Mouse (Mus musculus): ENCODE results near the gene Dock9. TPM values are rescaled to one million over a fixed set of nuclear protein-coding genes. Genes with fewer than 3 reads are reported as not detected.

Gene Dock9
- polyA plus RNA-seq, 1 experiment from 2014 or later = 5.4 TPM

GRCm38 (mm10) chr14:121787430-121787829 lies 10.2 kb downstream of the Dock9 start:
- no peak for ATAC-seq (ENCODE audit: low FRiP score, low read depth)
- no peak overlapping the region for H3K4me2 ChIP-seq (replicated peaks)
- 80% methylated on average over 12 of the region's 12 CpGs for WGBS
- H3K4me3 ChIP-seq = no peak overlapping the region
- H3K27me3 ChIP-seq = 0 out of 2 replicates have a peak, but pooled peaks cover 9% of the 10 kb centered on the region
- no peak overlapping the region for H3K27ac ChIP-seq
- no peaks in the 10 kb centered on the region for H3K36me3 ChIP-seq
- no peak overlapping the region for H3K9ac ChIP-seq
- no peaks in the 10 kb centered on the region for H3K9me3 ChIP-seq
- H3K4me1 ChIP-seq = peaks cover 13% of the 10 kb centered on the region

- H3K9ac ChIP-seq = no peak overlapping the region
- H3K27me3 ChIP-seq = 0 out of 2 replicates have a peak, but pooled peaks cover 10% of the 10 kb centered on the region
- no peak overlapping the region for H3K27ac ChIP-seq
- WGBS = 82% methylated on average over 12 of the region's 12 CpGs
- H3K4me1 ChIP-seq = peaks cover 14% of the 10 kb centered on the region
- no peak overlapping the region for H3K4me3 ChIP-seq
- H3K9me3 ChIP-seq = no peaks in the 10 kb centered on the region
- H3K36me3 ChIP-seq = no peaks in the 10 kb centered on the region
- no peak for ATAC-seq (ENCODE audit: low FRiP score, low read depth)
- H3K4me2 ChIP-seq (replicated peaks) = no peak overlapping the region
Observed at GRCm38 (mm10) chr14:121786900-121787299, 10.7 kb downstream of the Dock9 start.

- Histone ChIP-seq H3K4me2 (replicated peaks) (no peak overlapping the region), H3K4me3 (no peak overlapping the region), H3K9ac (no peak overlapping the region), H3K9me3 (no peaks in the 10 kb centered on the region), H3K27me3 (0 out of 2 replicates have a peak, but pooled peaks cover 12% of the 10 kb centered on the region), H3K36me3 (no peaks in the 10 kb centered on the region), H3K27ac (no peak overlapping the region), H3K4me1 (peaks cover 23% of the 10 kb centered on the region)
- ATAC-seq (ENCODE audit: low FRiP score, low read depth) = no peak
- WGBS = 63% methylated on average over 1 of the region's 1 CpGs
Observed at GRCm38 (mm10) chr14:121785394-121785793, 12.2 kb downstream of the Dock9 start.

- ATAC-seq (ENCODE audit: low FRiP score, low read depth) = peak; percentile 62; the same call in 1 of the 2 replicates
- Histone ChIP-seq H3K9ac (no peak overlapping the region), H3K27me3 (0 out of 2 replicates have a peak, but pooled peaks cover 12% of the 10 kb centered on the region), H3K4me1 (peaks cover 27% of the 10 kb centered on the region), H3K4me3 (no peak overlapping the region), H3K9me3 (no peaks in the 10 kb centered on the region), H3K36me3 (no peaks in the 10 kb centered on the region), H3K4me2 (replicated peaks) (peak overlapping the region; percentile 14; the same call in 1 of the 2 replicates), H3K27ac (peak overlapping the region; percentile 69; the same call in 1 of the 2 replicates)
- WGBS = 23% methylated on average over 12 of the region's 12 CpGs
Observed at GRCm38 (mm10) chr14:121780942-121781531, 16.6 kb downstream of the Dock9 start.

DNA sequence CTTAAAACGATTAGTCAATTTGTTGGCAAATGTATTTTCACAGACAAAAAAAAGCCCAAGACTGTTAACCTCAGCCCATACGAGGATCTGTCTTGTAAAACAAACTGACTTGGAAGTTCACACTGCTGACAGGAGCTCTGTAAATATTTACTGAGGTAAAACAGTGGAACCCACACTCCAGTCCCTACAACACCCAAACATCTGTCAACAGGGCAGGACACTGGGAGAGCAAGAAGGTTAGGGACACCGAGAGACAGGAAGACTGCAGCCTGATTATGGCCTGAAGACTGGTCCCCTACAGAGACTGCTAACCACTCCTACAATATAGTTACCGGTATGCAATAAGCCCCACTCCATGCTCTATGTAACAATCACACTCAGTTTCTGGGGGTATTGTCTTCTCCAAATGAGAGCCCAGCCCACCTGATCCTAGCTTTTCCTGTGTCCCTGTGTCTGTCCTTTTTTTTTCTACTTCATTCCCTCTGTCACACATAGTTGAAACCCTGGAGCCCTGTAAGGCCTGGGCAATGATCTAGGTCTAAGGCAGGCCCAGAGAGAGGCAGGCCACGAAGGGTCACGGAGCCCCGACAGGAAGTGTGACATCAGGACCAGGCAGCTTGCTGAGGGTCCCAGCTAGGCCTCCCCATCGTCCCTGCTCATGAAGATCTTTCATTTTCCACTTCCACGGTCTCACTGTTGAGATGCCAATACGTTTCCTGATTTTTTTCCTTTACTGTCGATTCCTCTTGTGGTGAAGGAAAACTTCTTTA lies 17.3 kb downstream of the Dock9 start:
- no peak for ATAC-seq (ENCODE audit: low FRiP score, low read depth)
- peak overlapping the region; percentile 69 for H3K27ac ChIP-seq

GRCm38 (mm10) chr14:121779620-121780019 lies 18.0 kb downstream of the Dock9 start:
- Histone ChIP-seq H3K36me3 (no peaks in the 10 kb centered on the region), H3K9me3 (no peaks in the 10 kb centered on the region), H3K27me3 (peaks cover 12% of the 10 kb centered on the region; the same call in 1 of the 2 replicates), H3K27ac (no peak overlapping the region), H3K4me1 (peaks cover 25% of the 10 kb centered on the region), H3K4me2 (replicated peaks) (no peak overlapping the region), H3K4me3 (no peak overlapping the region), H3K9ac (no peak overlapping the region)
- WGBS = 52% methylated on average over 3 of the region's 3 CpGs
- ATAC-seq (ENCODE audit: low FRiP score, low read depth) = no peak

More for the DNA sequence above, 17.3 kb downstream of the Dock9 start:
- H3K36me3 ChIP-seq = no peaks in the 10 kb centered on the region
- no peak overlapping the region for H3K9ac ChIP-seq
- H3K9me3 ChIP-seq = no peaks in the 10 kb centered on the region
- peaks cover 27% of the 10 kb centered on the region for H3K4me1 ChIP-seq
- H3K4me3 ChIP-seq = no peak overlapping the region
- H3K27me3 ChIP-seq = 0 out of 2 replicates have a peak, but pooled peaks cover 12% of the 10 kb centered on the region
- peak overlapping the region; percentile 14; the same call in 1 of the 2 replicates for H3K4me2 ChIP-seq (replicated peaks)
- WGBS = 33% methylated on average over 11 of the region's 11 CpGs

- Histone ChIP-seq H3K9ac (no peak overlapping the region), H3K27me3 (peaks cover 7% of the 10 kb centered on the region; the same call in 1 of the 2 replicates), H3K4me1 (peaks cover 27% of the 10 kb centered on the region), H3K27ac (no peak overlapping the region), H3K4me3 (no peak overlapping the region), H3K4me2 (replicated peaks) (no peak overlapping the region), H3K36me3 (no peaks in the 10 kb centered on the region), H3K9me3 (no peaks in the 10 kb centered on the region)
- 52% methylated on average over 4 of the region's 4 CpGs for WGBS
- no peak for ATAC-seq (ENCODE audit: low FRiP score, low read depth)
Observed at GRCm38 (mm10) chr14:121777279-121777831, 20.3 kb downstream of the Dock9 start.

- Histone ChIP-seq H3K36me3 (no peaks in the 10 kb centered on the region), H3K9ac (no peak overlapping the region), H3K4me1 (peaks cover 24% of the 10 kb centered on the region), H3K27me3 (peaks cover 4% of the 10 kb centered on the region; the same call in 1 of the 2 replicates), H3K4me2 (replicated peaks) (no peak overlapping the region), H3K4me3 (no peak overlapping the region), H3K9me3 (no peaks in the 10 kb centered on the region), H3K27ac (no peak overlapping the region)
- WGBS = 85% methylated on average over 4 of the region's 4 CpGs
- ATAC-seq (ENCODE audit: low FRiP score, low read depth) = no peak
Observed at GRCm38 (mm10) chr14:121776749-121777148, 20.9 kb downstream of the Dock9 start.

DNA sequence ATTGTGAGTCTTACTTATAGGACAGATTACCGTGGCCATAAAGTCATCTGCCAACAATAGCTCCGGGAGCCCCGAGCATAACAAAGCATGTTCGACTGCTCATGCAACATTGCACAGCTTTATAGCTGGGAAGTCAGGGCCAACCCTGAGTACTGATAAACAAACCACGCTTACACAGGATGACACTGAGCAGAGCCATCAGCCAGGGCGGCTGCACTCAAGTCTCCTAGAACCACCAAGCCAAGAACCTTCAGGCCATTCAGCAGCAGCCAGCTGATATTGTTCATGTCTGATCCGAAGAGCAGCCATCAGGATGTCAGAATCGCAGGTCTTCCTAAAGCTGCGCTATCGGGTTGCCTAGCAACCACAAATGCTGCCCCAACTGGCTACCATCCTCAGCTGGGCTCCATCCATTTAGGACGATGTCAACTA lies 35.6 kb downstream of the Dock9 start:
- ATAC-seq (ENCODE audit: low FRiP score, low read depth) = no peak
- WGBS = 57% methylated on average over 11 of the region's 11 CpGs

GRCm38 (mm10) chr14:121760403-121760802 lies 37.2 kb downstream of the Dock9 start:
- H3K4me2 ChIP-seq (replicated peaks) = no peak overlapping the region
- H3K27ac ChIP-seq = no peak overlapping the region
- no peaks in the 10 kb centered on the region for H3K36me3 ChIP-seq
- WGBS = 84% methylated on average over 5 of the region's 5 CpGs
- no peak overlapping the region for H3K4me3 ChIP-seq
- no peak for ATAC-seq (ENCODE audit: low FRiP score, low read depth)
- 0 out of 2 replicates have a peak, but pooled peaks cover 6% of the 10 kb centered on the region for H3K27me3 ChIP-seq
- H3K9ac ChIP-seq = no peak overlapping the region
- H3K4me1 ChIP-seq = peaks cover 4% of the 10 kb centered on the region; the same call in 1 of the 2 replicates
- H3K9me3 ChIP-seq = no peaks in the 10 kb centered on the region

More for the DNA sequence above, 35.6 kb downstream of the Dock9 start:
- Histone ChIP-seq H3K4me3 (no peak overlapping the region), H3K36me3 (no peaks in the 10 kb centered on the region), H3K9ac (no peak overlapping the region), H3K9me3 (no peaks in the 10 kb centered on the region), H3K4me1 (peaks cover 4% of the 10 kb centered on the region; the same call in 1 of the 2 replicates), H3K4me2 (replicated peaks) (no peak overlapping the region), H3K27me3 (no peaks in the 10 kb centered on the region), H3K27ac (no peak overlapping the region)

DNA sequence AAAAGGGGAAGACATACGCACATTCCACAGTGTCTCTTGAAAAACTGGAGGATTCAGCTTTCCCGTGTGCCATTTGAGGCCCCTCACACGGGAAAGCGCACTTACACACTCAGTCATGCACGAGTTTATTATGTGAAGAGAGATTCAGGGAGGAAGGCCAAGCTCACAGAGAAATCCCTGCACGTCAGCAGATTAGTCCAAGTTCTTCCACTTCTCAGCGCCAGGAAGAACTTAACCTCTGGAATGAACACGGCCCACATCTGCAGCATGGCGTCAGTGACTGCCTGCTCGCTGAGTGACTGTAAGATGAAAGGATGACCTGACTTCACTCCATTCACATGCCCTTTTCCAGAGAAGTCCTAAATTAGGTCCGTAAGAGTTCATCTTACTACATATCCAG lies 43.5 kb downstream of the Dock9 start:
- no peaks in the 10 kb centered on the region for H3K9me3 ChIP-seq
- H3K4me3 ChIP-seq = no peak overlapping the region
- H3K4me2 ChIP-seq (replicated peaks) = no peak overlapping the region
- no peak overlapping the region for H3K9ac ChIP-seq
- no peak for ATAC-seq (ENCODE audit: low FRiP score, low read depth)
- peaks cover 20% of the 10 kb centered on the region for H3K4me1 ChIP-seq
- no peak overlapping the region for H3K27ac ChIP-seq
- peaks cover 28% of the 10 kb centered on the region for H3K27me3 ChIP-seq
- no peaks in the 10 kb centered on the region for H3K36me3 ChIP-seq
- WGBS = 49% methylated on average over 11 of the region's 11 CpGs

Measured in limb, embryonic 13.5 days (tissue).